Mouse (Mus musculus): ENCODE measurements around the gene Spsb4.

Spsb4 gene

GRCm38 (mm10) chr9:97015751-97016150, 2.9 kb downstream of the Spsb4 start:
- no peak for DNase-seq (ENCODE audit: low spot score in 2 of 2)

- no peak for DNase-seq (ENCODE audit: low spot score in 2 of 2)
Observed at GRCm38 (mm10) chr9:97013698-97014097, 4.9 kb downstream of the Spsb4 start.

DNA sequence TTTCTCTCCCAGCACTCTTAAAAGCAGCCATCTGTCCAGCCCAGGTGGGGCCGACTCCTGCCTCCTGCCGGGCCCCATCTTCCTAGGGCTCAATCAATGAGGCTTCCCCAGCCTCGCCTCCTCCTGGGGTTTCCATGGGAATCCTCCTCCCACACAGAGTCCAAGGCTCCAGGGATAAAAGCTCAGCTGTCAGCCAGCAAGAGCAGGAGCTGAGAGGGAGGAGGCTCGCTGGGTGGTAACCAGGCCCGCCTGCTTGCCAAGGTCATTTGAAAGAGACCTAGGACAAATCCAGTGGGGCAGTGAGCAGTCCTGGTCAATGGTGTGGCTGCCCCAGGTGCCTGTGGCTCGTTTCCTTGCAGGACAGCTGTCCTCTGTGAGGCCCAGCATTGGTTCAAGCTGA, 5.5 kb downstream of the Spsb4 start:
- no peak for DNase-seq (ENCODE audit: low spot score in 2 of 2)

DNA sequence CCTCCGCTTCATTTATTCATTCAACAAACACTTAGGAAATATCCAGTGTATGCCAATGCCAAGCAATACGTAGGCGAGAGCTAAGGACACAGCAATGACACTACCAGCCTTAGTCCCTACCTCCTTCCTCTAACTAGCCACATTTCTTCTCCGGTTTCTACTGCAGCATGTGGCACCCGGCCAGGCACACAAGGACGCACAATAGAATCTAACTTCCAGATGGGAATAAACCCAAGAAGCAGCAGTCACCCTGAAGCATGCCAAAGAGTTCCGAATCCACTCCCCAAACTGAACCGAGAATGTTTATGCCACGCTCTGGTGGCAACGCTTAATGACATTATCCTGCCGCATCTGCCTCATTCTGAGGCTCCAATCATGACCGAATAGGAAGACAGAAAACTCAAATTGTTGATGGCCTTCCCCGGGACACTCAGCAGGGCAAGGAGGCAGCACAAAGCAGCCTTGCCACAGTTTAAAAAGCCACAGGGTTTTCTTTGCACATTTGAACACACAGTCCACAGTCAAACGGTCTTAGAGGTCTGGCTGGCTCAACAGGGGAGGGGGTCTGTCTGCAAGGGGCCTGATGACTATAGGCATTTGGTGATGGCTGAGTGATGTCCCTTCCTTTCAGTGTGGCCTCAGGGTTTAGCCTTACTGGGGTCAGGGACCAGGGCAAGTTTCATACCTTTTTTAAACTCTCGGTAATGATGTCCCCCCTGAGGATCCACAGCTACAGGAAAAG, 7.0 kb downstream of the Spsb4 start:
- no peak for DNase-seq (ENCODE audit: low spot score in 2 of 2)

- DNase-seq (ENCODE audit: low spot score in 2 of 2), result no peak
Observed at GRCm38 (mm10) chr9:97010447-97010846, 8.2 kb downstream of the Spsb4 start.

GRCm38 (mm10) chr9:97004726-97005125, 13.9 kb downstream of the Spsb4 start:
- DNase-seq (ENCODE audit: low spot score in 2 of 2), result no peak

DNA sequence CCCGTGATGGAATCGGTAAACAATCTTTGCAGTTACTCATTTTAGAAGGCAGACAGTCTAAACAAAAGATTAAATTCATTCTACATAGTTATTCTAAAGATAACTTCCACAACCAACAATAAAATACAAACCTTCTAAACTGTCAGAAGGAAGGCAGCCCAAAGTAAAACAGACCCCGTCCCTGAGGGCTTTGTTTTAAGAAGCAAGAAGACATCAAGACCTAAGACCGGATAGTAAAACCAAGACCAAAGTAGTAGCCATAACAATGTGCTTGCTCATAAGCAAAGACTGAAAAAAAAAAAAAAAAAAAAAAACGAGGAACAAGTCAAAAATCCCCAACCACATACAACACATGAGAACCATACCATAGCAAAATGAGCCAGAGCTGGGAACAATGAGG, 15.5 kb downstream of the Spsb4 start:
- no peak for DNase-seq (ENCODE audit: low spot score in 2 of 2)

GRCm38 (mm10) chr9:97002654-97003053, 16.0 kb downstream of the Spsb4 start:
- no peak for DNase-seq (ENCODE audit: low spot score in 2 of 2)

DNA sequence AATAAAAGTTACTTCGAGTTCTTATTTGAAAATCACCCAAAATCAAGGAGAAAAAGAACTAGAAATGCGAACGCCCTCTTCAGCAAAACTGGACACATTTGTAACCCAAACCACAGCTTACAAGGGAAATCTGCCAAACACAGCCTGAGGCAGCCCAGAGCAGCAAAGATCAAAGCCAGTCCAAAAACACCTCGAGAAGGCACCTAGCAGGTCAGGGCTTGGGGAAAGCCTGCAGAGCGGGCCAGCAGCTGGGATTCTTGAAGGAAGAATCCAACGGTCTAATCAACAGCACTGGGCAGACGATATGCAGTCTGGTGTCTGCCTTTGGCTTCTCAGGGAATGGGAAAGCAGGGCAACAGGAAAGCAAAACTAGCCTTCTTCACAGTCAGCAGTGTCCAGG, 16.6 kb downstream of the Spsb4 start:
- no peak for DNase-seq (ENCODE audit: low spot score in 2 of 2)

GRCm38 (mm10) chr9:97001458-97001857, 17.2 kb downstream of the Spsb4 start:
- no peak for DNase-seq (ENCODE audit: low spot score in 2 of 2)

DNA sequence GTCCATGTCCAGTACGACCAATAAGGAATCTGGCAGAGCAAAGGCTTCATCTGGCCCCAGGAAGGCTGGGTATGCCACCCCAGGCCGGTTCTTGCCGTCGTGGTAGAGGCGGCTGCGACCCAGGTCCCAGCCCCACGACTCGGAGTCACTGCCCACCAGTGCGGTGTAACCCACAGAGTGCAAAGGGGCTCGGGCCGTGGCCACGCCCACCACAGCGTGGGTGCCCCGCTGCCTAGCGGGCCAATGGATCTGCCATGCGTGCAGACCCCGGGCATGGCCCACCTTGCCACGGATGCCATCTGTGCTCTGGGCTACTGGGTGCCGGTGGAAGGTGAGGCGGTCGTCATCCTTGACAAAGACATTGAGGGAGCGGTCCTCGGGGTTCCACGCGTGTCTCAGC, 22.9 kb downstream of the Spsb4 start:
- no peak for DNase-seq (ENCODE audit: low spot score in 2 of 2)

DNA sequence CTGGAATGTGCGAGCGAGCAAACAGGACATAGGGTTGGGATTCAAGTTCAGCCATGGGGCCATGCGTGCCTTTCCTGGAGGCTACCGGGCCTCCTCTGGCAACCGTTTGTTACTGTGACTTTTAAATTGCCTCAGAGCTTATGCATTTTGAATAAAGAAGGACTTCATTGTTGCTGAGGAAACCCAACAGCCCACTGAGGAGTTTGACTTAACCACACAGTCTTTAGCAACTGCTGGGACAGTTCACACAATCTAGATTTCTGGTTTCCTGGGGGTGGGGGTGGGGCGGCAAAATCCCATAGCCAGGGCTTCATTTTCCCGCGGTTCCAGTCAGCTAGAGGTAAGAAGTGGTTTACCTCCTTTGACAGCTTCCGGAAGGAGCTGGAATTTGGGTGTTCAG, 23.9 kb downstream of the Spsb4 start:
- DNase-seq (ENCODE audit: low spot score in 2 of 2), result no peak

GRCm38 (mm10) chr9:96991118-96991517, 27.5 kb downstream of the Spsb4 start:
- DNase-seq (ENCODE audit: low spot score in 2 of 2), result no peak

DNA sequence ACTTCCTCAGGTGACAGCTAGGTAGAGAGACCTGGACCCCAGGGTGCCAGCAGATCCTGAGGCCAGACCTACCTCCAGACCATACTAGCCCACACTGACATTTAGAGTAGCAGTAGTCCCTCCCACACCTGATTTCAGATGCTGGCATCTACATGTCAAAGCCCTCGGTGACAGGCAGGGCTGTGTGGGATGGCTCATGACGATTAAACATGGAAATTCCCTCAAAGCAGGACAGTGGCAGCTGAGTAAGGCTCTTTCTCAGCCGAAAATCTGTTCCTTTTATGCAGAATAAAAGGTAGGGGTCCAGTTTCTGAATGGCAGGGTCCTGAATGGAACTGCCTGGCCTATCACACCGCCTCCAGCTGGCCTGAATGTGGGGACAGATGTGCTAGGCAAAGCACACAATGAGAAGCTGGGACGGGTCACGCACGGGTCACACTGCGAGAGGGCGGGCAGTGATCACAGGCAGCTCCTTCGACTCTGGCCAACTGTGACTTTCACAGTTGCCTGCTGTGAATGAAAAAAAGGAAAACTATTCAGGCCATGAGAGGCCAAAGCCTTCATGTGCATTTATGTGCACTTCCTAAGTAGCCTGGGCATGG, 29.2 kb downstream of the Spsb4 start:
- no peak for DNase-seq (ENCODE audit: low spot score in 2 of 2)

GRCm38 (mm10) chr9:96986797-96987473, 31.7 kb downstream of the Spsb4 start:
- no peak for DNase-seq (ENCODE audit: low spot score in 2 of 2)

- no peak for DNase-seq (ENCODE audit: low spot score in 2 of 2)
Observed at GRCm38 (mm10) chr9:96984034-96984433, 34.6 kb downstream of the Spsb4 start.

DNA sequence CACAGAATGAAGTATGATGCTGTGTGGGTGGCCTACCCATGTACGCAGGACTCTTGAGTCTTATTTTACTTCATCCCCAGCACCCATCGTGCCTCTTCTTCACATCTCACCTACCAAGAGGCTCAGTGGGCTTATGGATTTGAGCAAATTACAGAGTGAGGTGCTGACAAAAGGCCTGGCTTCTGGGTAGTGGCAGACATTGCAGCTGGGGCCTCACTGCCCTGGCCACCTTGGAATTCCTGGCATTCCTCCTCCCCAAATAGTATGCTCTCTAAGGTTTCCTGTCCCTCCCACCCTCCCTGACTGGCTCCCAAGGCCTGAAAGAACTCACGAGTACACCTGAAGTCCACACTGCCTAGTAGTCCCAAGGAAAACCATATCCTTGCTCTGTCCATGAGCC, 35.7 kb downstream of the Spsb4 start:
- DNase-seq (ENCODE audit: low spot score in 2 of 2), result no peak

- DNase-seq (ENCODE audit: low spot score in 2 of 2), result no peak
Observed at GRCm38 (mm10) chr9:96982351-96982750, 36.3 kb downstream of the Spsb4 start.

GRCm38 (mm10) chr9:96981836-96982235, 36.8 kb downstream of the Spsb4 start:
- DNase-seq (ENCODE audit: low spot score in 2 of 2), result no peak

DNA sequence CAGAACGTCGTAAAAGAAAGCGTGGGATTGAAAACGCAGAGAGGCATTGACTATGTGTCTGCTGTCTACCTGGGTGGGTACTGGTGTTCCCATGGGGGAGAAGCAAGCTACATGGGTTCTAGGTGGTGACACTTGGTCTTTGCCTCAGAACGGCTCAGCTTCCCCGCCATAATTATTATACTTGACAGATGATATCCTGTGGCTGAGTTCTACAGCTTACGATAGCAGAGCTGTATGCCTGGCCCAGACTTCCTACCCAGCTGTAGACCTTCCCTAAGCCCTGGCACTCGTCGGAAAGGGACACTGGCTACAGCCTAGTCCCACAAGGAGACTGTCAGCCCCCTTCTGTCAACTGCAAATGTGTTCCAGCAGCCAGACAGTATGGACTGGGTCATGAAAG, 37.5 kb downstream of the Spsb4 start:
- no peak for DNase-seq (ENCODE audit: low spot score in 2 of 2)

- DNase-seq (ENCODE audit: low spot score in 2 of 2), result no peak
Observed at GRCm38 (mm10) chr9:96980037-96980997, 38.3 kb downstream of the Spsb4 start.

Measured in spleen, postnatal 4 days (tissue).